Mouse (Mus musculus) cortical plate, adult 2 months (tissue): ENCODE data around the gene Plppr3. TPM values are rescaled to one million over a fixed set of nuclear protein-coding genes. Genes with fewer than 3 reads are reported as not detected.
A peak's percentile ranks its signal among the peaks of the same experiment; 100 is the strongest.

Experiments
- H3K27ac ChIP-seq: fragments of 200-500 bp; 2 replicates; pipeline ENCODE4 v1.5.1; 2012; ENCODE audit warnings: low read length, control low read depth, inconsistent platforms; ENCODE audit not compliant: insufficient read depth
- H3K4me1 ChIP-seq: fragments of 200-500 bp; 2 replicates; pipeline ENCODE4 v1.6.1; 2011; ENCODE audit warnings: low read length; ENCODE audit not compliant: control insufficient read depth, insufficient read depth
- H3K4me3 ChIP-seq: fragments of 200-500 bp; 2 replicates; pipeline ENCODE4 v1.5.1; 2011; ENCODE audit warnings: mild to moderate bottlenecking, low read length, control low read depth; ENCODE audit not compliant: insufficient read depth
- CTCF ChIP-seq: fragments of 200-500 bp; IDR thresholded peaks from 2 replicates; pipeline ENCODE4 v1.5.1; 2011; ENCODE audit warnings: mild to moderate bottlenecking, control low read depth, low read length; ENCODE audit not compliant: insufficient read depth; ENCODE audit errors: extremely low read depth
- POLR2A ChIP-seq: fragments of 200-500 bp; IDR thresholded peaks from 2 replicates; pipeline ENCODE4 v1.6.1; 2011; ENCODE audit warnings: mild to moderate bottlenecking, low read length, control low read depth; ENCODE audit not compliant: insufficient read depth; ENCODE audit errors: extremely low read depth
- polyA plus RNA-seq: library from polyadenylated mRNA; depleted of rRNA; stranded (reverse); fragments of >200 nt; gene quantifications from 2 replicates; pipeline ENCODE4 v1.2.3, GENCODE M21; 2012; rRNA removed

The Plppr3 gene
- polyA plus RNA-seq, 1 experiment = 79.9 TPM

GRCm38 (mm10) chr10:79814271-79814842 is 60.1 kb downstream of the Plppr3 start:
- Histone ChIP-seq H3K27ac (no peak overlapping the region), H3K4me1 (no peaks in the 10 kb centered on the region), H3K4me3 (no peak overlapping the region)
- TF ChIP-seq CTCF (no peak), POLR2A (no peak)

GRCm38 (mm10) chr10:79811736-79812637 is 62.4 kb downstream of the Plppr3 start:
- Histone ChIP-seq H3K27ac (no peak overlapping the region), H3K4me1 (no peaks in the 10 kb centered on the region), H3K4me3 (no peak overlapping the region)
- TF ChIP-seq CTCF (peak; percentile 95), POLR2A (no peak)

Other genes with a start within 250 kb of the Plppr3 start
- gene Shc2, start 236.7 kb downstream of the Plppr3 start, polyA plus RNA-seq = 56.2 and 65.5 TPM in 2 replicates
- gene Odf3l2, start 228.9 kb downstream of the Plppr3 start, polyA plus RNA-seq = 0.15 and 0.17 TPM in 2 replicates
- gene Madcam1, start 210.1 kb downstream of the Plppr3 start, polyA plus RNA-seq = not detected in 2 replicates
- gene Tpgs1, start 205.3 kb downstream of the Plppr3 start, polyA plus RNA-seq = 87.5 and 88.2 TPM in 2 replicates
- 110 TPM in 2 replicates for gene Cdc34, start 192.4 kb downstream of the Plppr3 start, polyA plus RNA-seq
- 1.1 and 1.4 TPM in 2 replicates for gene Gzmm, start 185.6 kb downstream of the Plppr3 start, polyA plus RNA-seq
- gene Bsg, start 170.1 kb downstream of the Plppr3 start, polyA plus RNA-seq = 1,018 and 1,074 TPM in 2 replicates
- gene Hcn2, start 158.0 kb downstream of the Plppr3 start, polyA plus RNA-seq = 123 and 128 TPM in 2 replicates
- gene Polrmt, start 128.1 kb downstream of the Plppr3 start, polyA plus RNA-seq = 51.6 and 54.9 TPM in 2 replicates
- 6.5 and 9.7 TPM in 2 replicates for gene Fgf22, start 119.6 kb downstream of the Plppr3 start, polyA plus RNA-seq
- gene Rnf126, start 107.7 kb downstream of the Plppr3 start, polyA plus RNA-seq = 157 TPM in 2 replicates
- gene Fstl3, start 97.4 kb downstream of the Plppr3 start, polyA plus RNA-seq = 5.7 and 5.9 TPM in 2 replicates
- 1.4 and 2.1 TPM in 2 replicates for gene Prss57, start 83.7 kb downstream of the Plppr3 start, polyA plus RNA-seq
- gene Palm, start 81.1 kb downstream of the Plppr3 start, polyA plus RNA-seq = 294 and 331 TPM in 2 replicates
- 0.13 and 0.21 TPM in 2 replicates for gene Misp, start 53.6 kb downstream of the Plppr3 start, polyA plus RNA-seq
- gene Ptbp1, start 20.2 kb downstream of the Plppr3 start, polyA plus RNA-seq = 53.3 and 54.1 TPM in 2 replicates
- 4.3 and 5.2 TPM in 2 replicates for gene Prtn3, start 158 bp downstream of the Plppr3 start, polyA plus RNA-seq
- gene Elane, start 11.6 kb upstream of the Plppr3 start, polyA plus RNA-seq = not detected in 2 replicates
- gene Cfd, start 16.2 kb upstream of the Plppr3 start, polyA plus RNA-seq = 0.40 and 1.6 TPM in 2 replicates
- gene Med16, start 34.3 kb upstream of the Plppr3 start, polyA plus RNA-seq = 64.8 and 68.2 TPM in 2 replicates
- not detected in 2 replicates for gene Gm26602, start 36.2 kb upstream of the Plppr3 start, polyA plus RNA-seq
- 12.1 and 12.5 TPM in 2 replicates for gene Kiss1r, start 42.3 kb upstream of the Plppr3 start, polyA plus RNA-seq
- gene R3hdm4, start 46.6 kb upstream of the Plppr3 start, polyA plus RNA-seq = 425 TPM in 2 replicates
- 3.1 and 3.2 TPM in 2 replicates for gene Arid3a, start 52.4 kb upstream of the Plppr3 start, polyA plus RNA-seq
- gene Wdr18, start 85.5 kb upstream of the Plppr3 start, polyA plus RNA-seq = 60.9 and 63.2 TPM in 2 replicates
- 0.21 and 0.40 TPM in 2 replicates for gene Grin3b, start 96.1 kb upstream of the Plppr3 start, polyA plus RNA-seq
- 168 and 183 TPM in 2 replicates for gene Tmem259, start 109.7 kb upstream of the Plppr3 start, polyA plus RNA-seq
- gene Cnn2, start 114.0 kb upstream of the Plppr3 start, polyA plus RNA-seq = 8.0 and 9.0 TPM in 2 replicates
- gene Abca7, start 121.9 kb upstream of the Plppr3 start, polyA plus RNA-seq = 10.9 and 11.5 TPM in 2 replicates
- gene Arhgap45, start 142.0 kb upstream of the Plppr3 start, polyA plus RNA-seq = 6.6 and 7.2 TPM in 2 replicates
- gene Polr2e, start 165.2 kb upstream of the Plppr3 start, polyA plus RNA-seq = 236 and 245 TPM in 2 replicates
- gene Gpx4, start 172.5 kb upstream of the Plppr3 start, polyA plus RNA-seq = 890 and 934 TPM in 2 replicates
- 22.9 and 24.4 TPM in 2 replicates for gene Sbno2, start 230.9 kb upstream of the Plppr3 start, polyA plus RNA-seq
- gene Stk11, start 241.2 kb upstream of the Plppr3 start, polyA plus RNA-seq = 91.8 and 94.2 TPM in 2 replicates